Mouse (Mus musculus) ES-Bruce4 (cell line): ENCODE results near the gene BC004004. TPM values are rescaled to one million over a fixed set of nuclear protein-coding genes. Genes with fewer than 3 reads are reported as not detected.
"Not testable (repeated sequence)": the region's sequence is repeated elsewhere in the genome, so short reads cannot be mapped to it uniquely, and the experiment has no call there.

Source experiments
- H3K27ac ChIP-seq: 2 replicates; pipeline ENCODE4 v1.5.1; 2012; ENCODE audit warnings: low read length, inconsistent platforms; ENCODE audit not compliant: insufficient read depth
- H3K27me3 ChIP-seq: 2 replicates; pipeline ENCODE4 v1.6.1; 2012; ENCODE audit warnings: mild to moderate bottlenecking, low read length, inconsistent platforms; ENCODE audit not compliant: control insufficient read depth, poor library complexity, insufficient read depth, severe bottlenecking
- H3K36me3 ChIP-seq: 2 replicates; pipeline ENCODE4 v1.6.1; 2012; ENCODE audit warnings: inconsistent platforms, mild to moderate bottlenecking, low read length, moderate library complexity; ENCODE audit not compliant: control insufficient read depth, poor library complexity, insufficient read depth, severe bottlenecking
- H3K4me1 ChIP-seq: one replicate; pipeline ENCODE4 v1.8.1; 2011; ENCODE audit warnings: low read length; ENCODE audit not compliant: control insufficient read depth, insufficient read depth
- H3K4me3 ChIP-seq: 2 replicates; pipeline ENCODE4 v1.5.1; 2011; ENCODE audit warnings: low read depth, mild to moderate bottlenecking, low read length
- H3K9ac ChIP-seq: 2 replicates; pipeline ENCODE4 v1.6.1; 2012; ENCODE audit warnings: low read depth, mild to moderate bottlenecking, inconsistent platforms; ENCODE audit not compliant: poor library complexity, severe bottlenecking
- H3K9me3 ChIP-seq: replicated peaks from 2 replicates; pipeline ENCODE4 v1.6.1; 2012; ENCODE audit warnings: mild to moderate bottlenecking, low read length, inconsistent platforms; ENCODE audit not compliant: control insufficient read depth, poor library complexity, insufficient read depth, severe bottlenecking
- CTCF ChIP-seq: IDR thresholded peaks from one replicate; pipeline ENCODE4 v1.8.1; 2011; ENCODE audit warnings: low read depth, low read length
- EP300 ChIP-seq: IDR thresholded peaks from 2 replicates; pipeline ENCODE4 v1.6.1; 2011; ENCODE audit warnings: low read depth, low read length; ENCODE audit not compliant: insufficient read depth
- POLR2A ChIP-seq: IDR thresholded peaks from one replicate; pipeline ENCODE4 v1.8.1; 2011; ENCODE audit warnings: low read length; ENCODE audit not compliant: insufficient read depth
- polyA plus RNA-seq: library from polyadenylated mRNA; stranded (reverse); fragments of >200 nt; gene quantifications from 2 replicates; pipeline ENCODE4 v1.2.4, GENCODE M21; 2011; ENCODE audit warnings: low read depth; ENCODE audit not compliant: missing spikeins, insufficient read depth, insufficient read length

BC004004 gene
- polyA plus RNA-seq, 1 experiment, result 54.0 TPM

DNA sequence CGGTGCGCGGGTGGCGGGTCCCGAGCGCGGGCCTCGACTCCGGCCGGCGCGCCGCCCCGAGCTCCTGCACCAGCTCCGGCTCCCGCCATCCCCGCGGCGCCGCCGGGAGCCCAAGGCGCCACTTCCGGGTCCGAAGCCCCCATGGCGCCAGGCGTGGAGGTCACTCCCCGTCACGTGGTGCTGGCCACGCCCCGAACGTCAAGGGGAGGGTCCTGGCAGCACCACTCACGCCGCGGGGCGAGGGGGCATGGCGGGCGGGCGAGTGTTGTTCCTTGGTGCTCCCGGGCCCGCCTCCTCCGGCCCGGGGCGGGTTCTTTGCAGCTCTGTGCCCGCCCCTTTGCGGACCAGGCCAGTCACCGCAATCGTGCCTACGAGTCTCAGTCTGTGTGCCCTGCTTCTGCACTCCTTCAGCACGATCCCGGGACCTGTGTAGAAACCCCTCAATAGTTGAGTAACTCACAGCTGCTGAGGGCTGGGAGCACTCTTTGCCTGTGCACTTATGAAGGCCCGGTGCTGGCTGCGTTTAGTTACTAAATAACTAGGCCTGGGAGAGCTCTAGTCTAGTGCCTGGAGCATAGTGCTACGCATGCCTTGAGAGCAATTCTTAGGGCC is 79.2 kb downstream of the BC004004 start, which contains the start of gene Mtch1:
Gene Mtch1, minus strand, starts transcription at position 290 of the 612 bp plus-strand sequence.
- TF ChIP-seq EP300 (no peak), POLR2A (peak; percentile 78)
- peak within 1 kb of the TSS; percentile 95 for H3K4me3 ChIP-seq
- H3K27ac ChIP-seq, result peak within 1 kb of the TSS; percentile 13
- no peaks in the 10 kb centered on the region for H3K9me3 ChIP-seq
- H3K4me1 ChIP-seq, result no peaks in the 10 kb centered on the region
- H3K27me3 ChIP-seq, result no peaks in the 10 kb centered on the region
- 0 out of 2 replicates have a peak, but pooled peaks cover 2% of the 10 kb centered on the region for H3K36me3 ChIP-seq
- peak within 1 kb of the TSS; percentile 77 for H3K9ac ChIP-seq

DNA sequence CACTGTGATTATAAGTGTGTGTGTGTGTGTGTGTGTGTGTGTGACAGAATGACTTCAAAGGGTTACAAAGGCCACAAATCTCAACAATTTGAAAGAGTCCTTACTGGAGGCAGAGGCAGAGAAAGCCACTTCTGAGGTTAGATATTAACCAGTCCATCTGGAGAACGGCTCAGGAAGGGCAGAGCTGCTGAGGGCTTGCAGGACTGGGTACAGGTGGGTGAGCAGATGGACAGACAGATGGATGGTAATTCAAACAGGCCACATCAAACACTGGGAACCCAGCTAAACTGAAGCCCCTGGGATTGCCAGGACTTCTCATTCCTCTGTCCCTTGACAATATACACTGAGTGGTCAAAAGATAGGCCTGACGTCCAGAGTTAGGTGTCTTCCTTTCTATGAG is 80.4 kb downstream of the BC004004 start:
- no peaks in the 10 kb centered on the region for H3K9me3 ChIP-seq
- H3K27ac ChIP-seq, result no peak overlapping the region
- TF ChIP-seq CTCF, result no peak
- TF ChIP-seq POLR2A, result no peak
- no peak for TF ChIP-seq EP300
- no peak overlapping the region for H3K9ac ChIP-seq
- H3K4me3 ChIP-seq, result no peak overlapping the region
- 0 out of 2 replicates have a peak, but pooled peaks cover 2% of the 10 kb centered on the region for H3K36me3 ChIP-seq
- no peaks in the 10 kb centered on the region for H3K27me3 ChIP-seq
- H3K4me1 ChIP-seq, result no peaks in the 10 kb centered on the region

DNA sequence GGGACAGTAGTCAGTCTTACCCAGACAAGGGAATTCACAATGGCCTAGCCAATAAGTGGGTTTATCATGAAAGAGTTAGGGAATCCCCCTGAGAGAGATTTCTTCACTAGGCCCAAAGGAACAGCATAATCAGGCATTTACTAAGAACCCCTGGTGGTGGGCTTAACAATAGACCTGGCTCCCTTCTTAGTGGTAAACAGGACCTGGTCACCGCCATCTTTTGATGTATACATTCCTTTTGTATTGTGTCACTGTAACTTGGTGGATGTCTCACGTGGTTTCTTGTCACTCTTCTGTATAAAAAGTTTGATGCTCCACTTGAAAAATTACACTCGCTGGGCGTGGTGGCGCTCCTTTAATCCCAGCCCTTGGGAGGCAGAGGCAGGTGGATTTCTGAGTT is 82.5 kb downstream of the BC004004 start:
- not testable (repeated sequence) for H3K27me3 ChIP-seq, H3K27ac ChIP-seq, H3K9me3 ChIP-seq, H3K9ac ChIP-seq, H3K36me3 ChIP-seq, H3K4me3 ChIP-seq, H3K4me1 ChIP-seq

DNA sequence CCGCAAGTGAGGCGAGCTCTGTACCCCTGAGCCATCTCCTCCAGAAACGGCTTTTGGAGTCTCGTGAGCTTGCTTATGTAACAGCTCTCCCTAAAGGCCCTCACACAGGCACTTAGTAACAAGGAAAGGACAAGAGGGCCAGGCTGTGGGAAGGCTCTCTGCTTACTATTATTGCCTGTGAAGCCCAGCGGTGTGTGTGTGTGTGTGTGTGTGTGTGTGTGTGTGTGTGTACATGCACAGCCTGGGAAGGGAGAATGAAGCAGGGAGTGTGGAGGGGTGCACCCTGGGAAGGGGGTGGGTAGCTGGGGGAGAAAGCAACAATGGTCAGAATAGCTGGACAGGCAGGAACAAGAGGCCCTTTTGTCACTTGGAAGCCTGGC is 86.9 kb downstream of the BC004004 start:
- Histone ChIP-seq H3K4me1 (no peaks in the 10 kb centered on the region), H3K27me3 (no peaks in the 10 kb centered on the region), H3K9ac (peak overlapping the region; percentile 15), H3K4me3 (no peak overlapping the region), H3K9me3 (no peaks in the 10 kb centered on the region), H3K27ac (no peak overlapping the region), H3K36me3 (no peaks in the 10 kb centered on the region)
- TF ChIP-seq CTCF, result no peak
- no peak for TF ChIP-seq EP300
- TF ChIP-seq POLR2A, result no peak

DNA sequence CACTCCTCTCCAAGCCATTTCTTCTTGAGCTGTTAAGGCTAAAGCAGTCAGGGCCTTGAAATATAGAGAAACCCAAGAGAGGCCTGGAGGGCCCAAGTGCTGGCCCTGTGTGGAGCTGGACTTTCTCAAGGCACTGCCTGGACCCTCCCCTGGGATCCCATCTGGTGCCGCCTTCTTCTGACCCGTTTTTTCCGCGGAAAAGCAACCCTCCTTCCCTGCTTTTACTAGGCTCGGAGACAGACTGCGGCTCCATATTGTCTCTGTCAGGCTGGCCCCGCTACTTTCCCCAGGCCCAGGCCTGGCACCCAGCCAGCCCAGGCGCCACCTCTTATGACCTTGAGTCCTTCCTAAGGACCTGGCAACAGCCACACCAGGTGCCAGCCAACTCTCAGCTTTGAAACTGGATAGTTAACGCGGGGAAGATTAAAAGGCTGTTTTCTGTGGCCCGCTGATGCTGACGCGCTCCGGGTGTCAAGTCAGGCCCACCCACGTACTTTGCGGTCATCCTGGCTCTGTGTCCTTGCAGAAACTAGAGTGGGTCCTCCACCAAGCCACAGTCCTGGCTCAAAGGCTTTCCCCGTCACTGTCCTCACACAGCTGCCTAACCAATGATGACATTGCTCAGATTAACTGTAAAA is 87.4 kb downstream of the BC004004 start:
- Histone ChIP-seq H3K9ac (peak overlapping the region; percentile 15), H3K4me3 (peak overlapping the region; percentile 55), H3K9me3 (no peaks in the 10 kb centered on the region), H3K27ac (no peak overlapping the region), H3K4me1 (peaks cover under 1% of the 10 kb centered on the region), H3K27me3 (no peaks in the 10 kb centered on the region), H3K36me3 (no peaks in the 10 kb centered on the region)
- no peak for TF ChIP-seq POLR2A
- no peak for TF ChIP-seq EP300
- TF ChIP-seq CTCF, result no peak

- Histone ChIP-seq H3K9ac (peak overlapping the region; percentile 15), H3K27ac (no peak overlapping the region), H3K9me3 (no peaks in the 10 kb centered on the region), H3K4me3 (peak overlapping the region; percentile 72), H3K4me1 (peaks cover 3% of the 10 kb centered on the region), H3K27me3 (no peaks in the 10 kb centered on the region), H3K36me3 (no peaks in the 10 kb centered on the region)
- TF ChIP-seq CTCF, result no peak
- TF ChIP-seq POLR2A, result peak; percentile 51
- no peak for TF ChIP-seq EP300
Measured at GRCm38 (mm10) chr17:29356479-29356856, 87.9 kb downstream of the BC004004 start.
